Mouse (Mus musculus) ovary, postnatal 14 days (tissue): ENCODE results near the gene Krtap4-8.
"Not testable (repeated sequence)": the region's sequence is repeated elsewhere in the genome, so short reads cannot be mapped to it uniquely, and the experiment has no call there.

ENCODE experiments used
- DNase-seq: peaks from one replicate; pipeline ENCODE4 v3.0.0; 2022; ENCODE audit warnings: low spot score

Krtap4-8 gene

GRCm38 (mm10) chr11:99780604-99781003, at the start of gene Krtap4-8:
Gene Krtap4-8, minus strand, starts transcription at chr11:99780704.
- DNase-seq = no peak

- DNase-seq = not testable (repeated sequence)
Observed at GRCm38 (mm10) chr11:99815566-99815965, 35.1 kb upstream of the Krtap4-8 start, which contains the start of gene Gm11564. Gene Gm11564, minus strand, starts transcription at chr11:99815666.

GRCm38 (mm10) chr11:99809792-99810191, 29.3 kb upstream of the Krtap4-8 start, which contains the start of gene Krtap4-13:
Gene Krtap4-13, minus strand, starts transcription at chr11:99809892.
- DNase-seq = not testable (repeated sequence)

- DNase-seq = not testable (repeated sequence)
Observed at GRCm38 (mm10) chr11:99804346-99804745, 23.8 kb upstream of the Krtap4-8 start, which contains the start of gene Gm11554. Gene Gm11554, minus strand, starts transcription at chr11:99804446.

- not testable (repeated sequence) for DNase-seq
Observed at GRCm38 (mm10) chr11:99798832-99799231, 18.3 kb upstream of the Krtap4-8 start, which contains the start of gene Gm11569. Gene Gm11569, minus strand, starts transcription at chr11:99798932.

GRCm38 (mm10) chr11:99793367-99793766, 12.9 kb upstream of the Krtap4-8 start, which contains the start of gene Gm11596:
Gene Gm11596, minus strand, starts transcription at chr11:99793467.
- DNase-seq = no peak

- not testable (repeated sequence) for DNase-seq
Observed at GRCm38 (mm10) chr11:99784900-99785299, 4.4 kb upstream of the Krtap4-8 start, which contains the start of gene Krtap4-9. Gene Krtap4-9, plus strand, starts transcription at chr11:99785200.

- no peak for DNase-seq
Observed at GRCm38 (mm10) chr11:99778401-99778800, 2.1 kb downstream of the Krtap4-8 start.

- not testable (repeated sequence) for DNase-seq
Observed at GRCm38 (mm10) chr11:99772813-99773212, 7.7 kb downstream of the Krtap4-8 start, which contains the start of gene Gm11595. Gene Gm11595, minus strand, starts transcription at chr11:99772913.

- no peak for DNase-seq
Observed at GRCm38 (mm10) chr11:99768410-99768809, 12.1 kb downstream of the Krtap4-8 start.

- no peak for DNase-seq
Observed at GRCm38 (mm10) chr11:99758877-99759276, 21.6 kb downstream of the Krtap4-8 start.

- no peak for DNase-seq
Observed at GRCm38 (mm10) chr11:99743985-99744384, 36.5 kb downstream of the Krtap4-8 start.

- no peak for DNase-seq
Observed at GRCm38 (mm10) chr11:99734190-99734589, 46.3 kb downstream of the Krtap4-8 start, which contains the start of gene Gm14180. Gene Gm14180, minus strand, starts transcription at chr11:99734290.
